Mouse (Mus musculus) heart, adult 2 months (tissue): ENCODE measurements at regions not wholly inside any gene's neighbourhood (a gene's known extent, or its start where the extent isn't known, plus 50 kb on each side); places are given as distances from the start of the nearest gene placed in this dataset.

ENCODE experiments used
- CTCF ChIP-seq: fragments of 200-600 bp; IDR thresholded peaks from 2 replicates; pipeline ENCODE4 v1.8.1; 2022; ENCODE audit warnings: antibody characterized with exemption, mild to moderate bottlenecking, moderate library complexity
- EP300 ChIP-seq: fragments of 200-500 bp; IDR thresholded peaks from 2 replicates; pipeline ENCODE4 v1.6.1; 2011; ENCODE audit warnings: low read depth, low read length, control low read depth; ENCODE audit not compliant: insufficient read depth
- POLR2A ChIP-seq: fragments of 200-500 bp; IDR thresholded peaks from 2 replicates; pipeline ENCODE4 v1.6.1; 2011; ENCODE audit warnings: mild to moderate bottlenecking, low read depth, low read length, control low read depth; ENCODE audit not compliant: insufficient read depth

DNA sequence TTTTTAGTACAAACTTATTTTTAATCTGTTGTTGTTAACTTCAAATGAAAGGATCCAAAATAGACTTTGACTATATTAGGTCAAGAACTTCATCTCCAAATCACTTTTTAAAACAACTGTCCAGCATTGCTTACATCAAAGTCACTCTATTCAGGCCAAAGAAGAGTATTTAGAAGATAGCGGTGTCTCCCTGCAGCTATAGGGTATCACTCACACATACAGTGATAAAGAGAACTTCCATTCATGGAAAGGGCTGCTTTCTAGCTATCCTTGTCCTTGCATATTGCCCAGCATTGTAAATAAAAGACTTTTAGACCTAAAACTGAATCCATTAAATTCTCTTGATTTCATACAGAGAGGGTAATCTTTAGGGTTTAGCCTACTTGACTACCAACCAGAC, 82.1 kb upstream of the Lsm6 start:
- TF ChIP-seq POLR2A (no peak), CTCF (no peak), EP300 (no peak)
